Mouse (Mus musculus) cerebellum, adult 2 months (tissue): Measurements from ENCODE around the gene Mylk3.

Source experiments
- CTCF ChIP-seq: fragments of 200-500 bp; IDR thresholded peaks from 2 replicates; pipeline ENCODE4 v1.5.1; 2011; ENCODE audit warnings: low read depth, mild to moderate bottlenecking, control low read depth, low read length, moderate library complexity, borderline replicate concordance; ENCODE audit not compliant: insufficient read depth
- POLR2A ChIP-seq: fragments of 200-500 bp; IDR thresholded peaks from 2 replicates; pipeline ENCODE4 v1.6.1; 2011; ENCODE audit warnings: low read length, control low read depth, borderline replicate concordance; ENCODE audit not compliant: insufficient read depth

- TF ChIP-seq CTCF (no peak), POLR2A (no peak)
Measured at GRCm38 (mm10) chr8:85321981-85322380, 64.2 kb downstream of the Mylk3 start.
